Mouse (Mus musculus) embryonic facial prominence, embryonic 10.5 days (tissue): Measurements from ENCODE around the gene Mpzl2. TPM values are rescaled to one million over a fixed set of nuclear protein-coding genes. Genes with fewer than 3 reads are reported as not detected.
"Not testable (repeated sequence)": the region's sequence is repeated elsewhere in the genome, so short reads cannot be mapped to it uniquely, and the experiment has no call there.

Experiments used
- DNase-seq: peaks from one replicate; pipeline ENCODE4 v3.0.0-alpha.2; 2017; ENCODE audit warnings: low spot score
- H3K27ac ChIP-seq: fragments of 300-500 bp; sonication (generic); replicated peaks from 2 replicates; pipeline ENCODE4 v1.5.1; 2016; ENCODE audit warnings: mild to moderate bottlenecking
- H3K27me3 ChIP-seq: fragments of 300-500 bp; sonication (generic); replicated peaks from 2 replicates; pipeline ENCODE4 v1.6.1; 2016; ENCODE audit warnings: low read depth, mild to moderate bottlenecking; ENCODE audit not compliant: poor library complexity, severe bottlenecking
- H3K36me3 ChIP-seq: fragments of 300-500 bp; sonication (generic); replicated peaks from 2 replicates; pipeline ENCODE4 v1.6.1; 2016; ENCODE audit warnings: mild to moderate bottlenecking, moderate library complexity
- H3K4me1 ChIP-seq: fragments of 300-500 bp; sonication (generic); 2 replicates; pipeline ENCODE4 v1.6.1; 2016
- H3K4me3 ChIP-seq: fragments of 300-500 bp; sonication (generic); 2 replicates; pipeline ENCODE4 v1.5.1; 2016; ENCODE audit warnings: mild to moderate bottlenecking, moderate library complexity
- H3K9me3 ChIP-seq: fragments of 300-500 bp; sonication (generic); 2 replicates; pipeline ENCODE4 v1.6.1; 2016; ENCODE audit warnings: mild to moderate bottlenecking
- WGBS: fragments of 180-500 bp; shearing (Covaris S2); methylation state at CpG from one replicate; pipeline ENCODE4 v1.1.7; 2016; 5-methylcytosine and 5-hydroxymethylcytosine counted together
- polyA plus RNA-seq: library from polyadenylated mRNA; unstranded; fragments of >200 nt; fragmentation: Nextera tagmentation; extraction: Ambion mirVana; gene quantifications from 2 replicates; pipeline ENCODE4 v1.2.1, GENCODE M21; 2016

The Mpzl2 gene
- polyA plus RNA-seq, 1 experiment from 2014 or later: 9.7 TPM

GRCm38 (mm10) chr9:45034526-45034925 lies 5.1 kb upstream of the Mpzl2 start:
- Histone ChIP-seq H3K9me3 (no peaks in the 10 kb centered on the region), H3K27ac (no peak overlapping the region), H3K4me3 (no peak overlapping the region), H3K27me3 (peaks cover 32% of the 10 kb centered on the region), H3K4me1 (peaks cover 3% of the 10 kb centered on the region; the same call in 1 of the 2 replicates), H3K36me3 (no peaks in the 10 kb centered on the region)
- DNase-seq: no peak
- 80% methylated on average over 3 of the region's 3 CpGs for WGBS

- 73% methylated on average over 1 of the region's 1 CpGs for WGBS
- not testable (repeated sequence) for H3K36me3 ChIP-seq, DNase-seq, H3K4me3 ChIP-seq, H3K27ac ChIP-seq, H3K9me3 ChIP-seq
- Histone ChIP-seq H3K27me3 (peaks cover 48% of the 10 kb centered on the region), H3K4me1 (peaks cover 24% of the 10 kb centered on the region)
Observed at GRCm38 (mm10) chr9:45037803-45038202, 1.8 kb upstream of the Mpzl2 start.

GRCm38 (mm10) chr9:45040066-45040845 lies 657 bp downstream of the Mpzl2 start:
- Histone ChIP-seq H3K27ac (no peak overlapping the region), H3K4me3 (peak overlapping the region; percentile 15; the same call in 1 of the 2 replicates), H3K4me1 (peaks cover 34% of the 10 kb centered on the region), H3K27me3 (peaks cover 73% of the 10 kb centered on the region), H3K36me3 (no peaks in the 10 kb centered on the region), H3K9me3 (no peaks in the 10 kb centered on the region)
- DNase-seq: peak; percentile 16
- WGBS: 16% methylated on average over 14 of the region's 14 CpGs

DNA sequence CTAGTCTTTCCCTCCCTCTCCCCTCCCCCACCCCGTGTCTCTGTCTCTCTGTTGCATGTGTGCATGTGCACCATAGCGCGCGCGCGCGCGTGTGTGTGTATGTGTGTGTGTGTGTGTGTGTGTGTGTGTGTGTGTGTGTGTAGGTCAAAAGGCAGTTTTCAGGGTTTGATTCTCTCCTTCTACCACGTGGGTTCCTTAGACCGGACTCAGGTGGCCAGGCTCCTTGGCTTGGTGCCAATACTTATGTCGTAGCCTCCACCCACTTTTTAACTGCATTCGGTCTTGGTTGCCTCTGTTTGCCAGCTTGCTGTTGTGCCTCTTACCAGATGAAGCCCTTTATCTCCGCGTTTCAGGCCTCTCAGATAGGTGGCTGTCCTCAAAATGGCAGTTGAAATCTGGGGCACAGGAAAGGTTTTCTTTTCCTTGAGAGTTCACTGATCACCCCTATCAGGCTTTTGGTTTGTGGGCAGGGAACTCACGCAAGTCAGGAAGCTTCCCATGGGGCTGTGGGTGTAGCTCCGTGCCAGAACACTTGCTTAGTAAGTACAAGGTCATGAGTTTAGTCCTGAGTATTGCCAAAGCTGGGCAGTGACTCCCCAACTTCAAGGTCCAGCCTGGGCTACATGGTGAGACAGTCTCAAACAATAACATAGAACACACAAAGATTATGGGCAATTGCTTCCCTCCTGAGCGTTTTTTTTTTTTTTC lies 1.7 kb downstream of the Mpzl2 start:
- Histone ChIP-seq H3K4me1 (peaks cover 34% of the 10 kb centered on the region), H3K27me3 (peaks cover 74% of the 10 kb centered on the region), H3K36me3 (no peaks in the 10 kb centered on the region), H3K4me3 (no peak overlapping the region), H3K9me3 (no peaks in the 10 kb centered on the region), H3K27ac (no peak overlapping the region)
- DNase-seq: peak; percentile 43
- 40% methylated on average over 17 of the region's 17 CpGs for WGBS

DNA sequence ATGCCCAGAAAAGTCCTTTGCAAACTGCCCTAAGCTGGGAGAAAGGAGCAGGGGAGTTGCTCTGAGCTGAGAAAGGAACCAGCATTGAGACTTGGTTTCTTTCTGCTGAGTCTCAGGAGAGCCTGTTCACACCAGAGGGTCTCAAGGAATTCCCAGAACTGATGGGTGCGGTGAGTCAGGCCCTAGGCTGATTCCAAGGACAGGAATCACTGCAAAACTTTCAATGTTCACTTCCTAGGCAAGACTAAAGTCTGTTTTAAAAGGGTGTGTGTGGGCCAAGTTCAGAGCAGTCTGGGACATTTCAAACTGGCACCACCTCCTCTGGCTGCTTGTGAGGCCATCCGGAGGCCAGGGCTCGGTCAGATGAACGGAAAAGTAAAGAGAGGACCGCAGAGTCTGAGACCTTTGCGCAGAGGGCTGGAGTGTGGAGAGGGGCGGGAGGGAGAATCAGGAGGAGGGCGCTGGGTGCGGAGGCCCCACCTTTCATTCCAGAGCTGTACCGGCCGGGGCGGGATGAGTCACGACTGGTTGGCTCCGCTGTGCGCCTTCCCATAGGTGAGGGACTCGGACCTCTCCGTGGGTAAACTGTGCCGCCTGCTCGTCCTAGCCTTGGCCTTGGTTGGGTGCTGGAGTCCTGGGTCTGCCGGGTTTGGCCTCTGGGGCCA lies 2.6 kb downstream of the Mpzl2 start:
- H3K9me3 ChIP-seq: no peaks in the 10 kb centered on the region
- 2% methylated on average over 20 of the region's 20 CpGs for WGBS
- H3K36me3 ChIP-seq: no peaks in the 10 kb centered on the region
- peak overlapping the region; percentile 54 for H3K4me3 ChIP-seq
- H3K27me3 ChIP-seq: peaks cover 74% of the 10 kb centered on the region
- H3K4me1 ChIP-seq: peaks cover 34% of the 10 kb centered on the region
- peak; percentile 68 for DNase-seq
- H3K27ac ChIP-seq: peak overlapping the region; percentile 69

DNA sequence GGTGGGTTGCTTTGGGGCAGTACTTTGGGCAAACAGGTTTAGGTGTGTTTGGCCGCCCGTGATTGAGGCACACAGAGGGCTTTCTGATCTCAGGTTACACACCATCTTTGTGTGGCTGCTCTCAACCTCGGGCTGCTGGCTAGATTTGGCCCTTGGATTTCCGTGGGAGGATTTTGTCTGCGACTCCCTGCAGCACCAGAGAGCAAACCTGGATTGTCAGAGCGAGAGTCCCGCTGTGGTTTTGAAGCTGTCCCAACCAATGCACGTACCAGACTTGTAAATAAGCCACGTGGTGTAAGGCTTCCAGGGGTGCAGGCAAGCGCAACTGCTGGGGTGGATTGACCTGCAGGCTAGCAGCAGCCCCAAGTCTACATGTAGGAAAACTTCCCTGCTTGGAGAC lies 3.3 kb downstream of the Mpzl2 start:
- peak overlapping the region; percentile 54 for H3K4me3 ChIP-seq
- WGBS: 1% methylated on average over 10 of the region's 10 CpGs
- peak; percentile 48 for DNase-seq

GRCm38 (mm10) chr9:45046973-45047372 lies 7.4 kb downstream of the Mpzl2 start:
- H3K4me1 ChIP-seq: peaks cover 18% of the 10 kb centered on the region
- WGBS: 91% methylated on average over 16 of the region's 16 CpGs
- no peak for DNase-seq
- H3K9me3 ChIP-seq: no peaks in the 10 kb centered on the region
- no peak overlapping the region for H3K27ac ChIP-seq
- peaks cover 34% of the 10 kb centered on the region for H3K27me3 ChIP-seq
- H3K36me3 ChIP-seq: no peaks in the 10 kb centered on the region
- H3K4me3 ChIP-seq: no peak overlapping the region

More for the DNA sequence above, 3.3 kb downstream of the Mpzl2 start:
- no peaks in the 10 kb centered on the region for H3K36me3 ChIP-seq
- peaks cover 74% of the 10 kb centered on the region for H3K27me3 ChIP-seq
- peak overlapping the region; percentile 69; the same call in 1 of the 2 replicates for H3K27ac ChIP-seq
- peaks cover 34% of the 10 kb centered on the region for H3K4me1 ChIP-seq
- H3K9me3 ChIP-seq: no peaks in the 10 kb centered on the region

GRCm38 (mm10) chr9:45048511-45048910 lies 8.9 kb downstream of the Mpzl2 start:
- 31% methylated on average over 4 of the region's 4 CpGs for WGBS

GRCm38 (mm10) chr9:45049731-45050130 lies 10.1 kb downstream of the Mpzl2 start:
- Histone ChIP-seq H3K9me3 (no peaks in the 10 kb centered on the region), H3K27ac (no peak overlapping the region), H3K36me3 (no peaks in the 10 kb centered on the region), H3K4me1 (no peaks in the 10 kb centered on the region), H3K4me3 (no peak overlapping the region), H3K27me3 (peaks cover 9% of the 10 kb centered on the region)
- 82% methylated on average over 1 of the region's 1 CpGs for WGBS
- no peak for DNase-seq

More at GRCm38 (mm10) chr9:45048511-45048910, 8.9 kb downstream of the Mpzl2 start:
- Histone ChIP-seq H3K4me1 (peaks cover 4% of the 10 kb centered on the region; the same call in 1 of the 2 replicates), H3K9me3 (no peaks in the 10 kb centered on the region), H3K36me3 (no peaks in the 10 kb centered on the region), H3K27ac (no peak overlapping the region), H3K4me3 (no peak overlapping the region), H3K27me3 (peaks cover 22% of the 10 kb centered on the region)
- DNase-seq: no peak

DNA sequence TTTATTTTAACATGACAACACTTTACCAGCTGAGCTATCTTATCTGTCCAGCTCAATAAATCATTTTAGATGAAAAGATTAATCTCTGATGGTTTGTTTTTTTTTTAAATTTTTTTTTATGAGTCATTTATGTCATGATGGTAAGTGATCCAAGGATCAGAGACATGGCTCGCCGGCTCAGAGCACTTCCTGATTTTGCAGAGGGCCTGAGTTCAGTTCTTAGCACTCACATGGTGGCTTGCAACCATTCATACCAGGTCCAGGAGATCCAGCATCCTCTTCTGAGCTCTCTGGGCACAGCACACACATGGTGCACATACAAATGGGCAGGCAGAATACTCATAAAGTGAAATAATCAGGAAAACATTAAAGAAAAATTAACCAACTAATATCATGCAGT lies 10.7 kb downstream of the Mpzl2 start:
- Histone ChIP-seq H3K4me1 (no peaks in the 10 kb centered on the region), H3K4me3 (no peak overlapping the region), H3K9me3 (no peaks in the 10 kb centered on the region), H3K36me3 (no peaks in the 10 kb centered on the region), H3K27me3 (peaks cover 4% of the 10 kb centered on the region; the same call in 1 of the 2 replicates), H3K27ac (no peak overlapping the region)
- WGBS: 84% methylated on average over 2 of the region's 2 CpGs
- DNase-seq: no peak

DNA sequence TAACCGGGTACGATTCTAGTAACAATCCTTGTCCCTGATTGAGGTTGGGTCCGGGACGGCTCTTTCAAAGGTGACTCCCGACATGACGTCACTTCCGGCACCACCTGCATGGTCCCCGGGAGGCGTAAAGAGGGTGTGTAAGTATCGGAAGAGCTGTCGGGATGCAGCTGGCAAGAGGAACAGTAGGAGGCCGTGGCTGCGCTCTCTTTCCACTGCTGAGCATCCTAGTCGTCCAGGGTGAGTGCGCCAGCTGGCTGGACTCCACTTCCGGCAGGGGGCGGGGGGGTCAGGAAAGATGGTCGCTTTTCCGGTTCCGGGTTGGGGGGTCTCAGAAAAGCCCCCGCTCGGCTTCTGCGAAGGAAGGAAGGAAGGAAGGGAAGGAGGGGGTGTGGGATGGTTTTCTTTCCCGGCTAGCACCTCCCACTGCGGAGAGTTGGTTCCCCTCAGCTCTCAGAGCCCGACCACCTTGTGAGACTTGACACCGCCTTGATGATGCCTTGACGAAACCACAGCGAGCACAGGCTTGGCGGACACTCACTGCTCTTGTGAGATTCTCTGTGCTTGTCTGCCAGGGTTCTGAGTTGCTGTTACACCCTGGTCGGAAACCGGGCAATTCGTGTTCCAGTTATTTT lies 15.6 kb downstream of the Mpzl2 start, which contains the start of gene Mpzl3:
Gene Mpzl3 (plus strand): TSS at position 105 of the 632 bp plus-strand sequence.
- no peaks in the 10 kb centered on the region for H3K9me3 ChIP-seq
- peak; percentile 93 for DNase-seq
- no peaks in the 10 kb centered on the region for H3K36me3 ChIP-seq
- H3K4me3 ChIP-seq: peak within 1 kb of the TSS; percentile 72
- peak within 1 kb of the TSS; percentile 95 for H3K27ac ChIP-seq
- peaks cover 27% of the 10 kb centered on the region for H3K27me3 ChIP-seq
- H3K4me1 ChIP-seq: peaks cover 24% of the 10 kb centered on the region
- WGBS: under 1% methylated on average over 33 of the region's 33 CpGs
